Mouse (Mus musculus) 3134 (cell line): ENCODE results near the gene Efna2.
A peak's percentile ranks its signal among the peaks of the same experiment; 100 is the strongest.
"Not testable (repeated sequence)": the region's sequence is repeated elsewhere in the genome, so short reads cannot be mapped to it uniquely, and the experiment has no call there.

Experiments used
- DNase-seq: peaks from one replicate; pipeline ENCODE4 v3.0.0-alpha.2; 2011; ENCODE audit warnings: low spot score; ENCODE audit not compliant: insufficient read length; ENCODE audit errors: extremely low read depth

Gene Efna2

DNA sequence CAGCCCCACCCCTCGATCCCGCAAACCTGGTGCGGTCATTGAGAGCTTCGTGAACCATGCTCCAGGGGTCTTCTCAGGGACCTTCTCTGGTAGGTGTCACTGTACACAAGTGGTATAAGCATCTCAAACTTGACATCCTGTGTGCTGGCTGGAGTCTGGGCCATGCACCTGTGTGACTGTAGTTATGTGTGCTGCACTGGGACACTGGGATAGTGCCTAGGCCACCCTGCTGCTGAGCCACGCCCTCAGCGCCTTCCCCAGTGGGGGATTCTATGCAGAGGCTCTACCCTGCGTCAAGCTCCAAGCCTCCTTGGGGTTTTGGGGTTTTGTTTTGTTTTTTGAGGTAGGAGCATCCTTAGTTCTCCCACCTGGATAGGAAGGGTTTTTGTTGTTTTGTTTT lies 24.9 kb upstream of the Efna2 start:
- DNase-seq: peak; percentile 12

- no peak for DNase-seq
These were observed 24.0 kb upstream of the Efna2 start for GRCm38 (mm10) chr10:80155277-80155676.

GRCm38 (mm10) chr10:80156002-80156751 lies 23.1 kb upstream of the Efna2 start:
- DNase-seq: no peak

GRCm38 (mm10) chr10:80156752-80157053 lies 22.6 kb upstream of the Efna2 start:
- DNase-seq: no peak

- DNase-seq: no peak
These were observed 21.9 kb upstream of the Efna2 start for GRCm38 (mm10) chr10:80157141-80157929.

GRCm38 (mm10) chr10:80158307-80158986 lies 20.8 kb upstream of the Efna2 start:
- DNase-seq: peak; percentile 85

DNA sequence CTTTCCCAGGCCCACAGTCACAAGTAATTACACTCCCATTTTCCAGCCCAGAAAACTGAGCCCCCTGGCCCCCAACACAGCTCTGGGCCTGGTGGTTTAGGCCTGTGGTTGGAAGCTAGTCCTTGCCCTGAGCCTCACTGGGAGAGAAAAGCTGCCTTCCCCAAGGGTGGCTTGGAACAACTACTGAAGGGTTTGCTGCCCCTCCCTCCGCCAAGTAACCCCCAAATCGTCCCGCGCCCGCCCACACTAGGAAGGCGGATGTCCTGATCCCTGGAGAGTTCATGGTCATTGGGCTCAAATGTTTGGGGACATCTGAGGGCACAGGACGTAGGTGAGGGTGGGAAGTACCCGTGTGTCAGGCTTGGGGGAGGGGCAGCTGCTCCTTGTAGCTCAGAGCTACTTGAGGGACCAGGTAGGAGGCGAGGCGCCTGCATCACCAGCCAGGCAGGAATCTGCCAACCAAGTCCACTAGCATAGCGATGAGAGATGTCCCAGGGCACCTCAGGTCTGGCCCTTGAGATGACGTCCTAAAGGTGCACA lies 20.2 kb upstream of the Efna2 start:
- DNase-seq: no peak

DNA sequence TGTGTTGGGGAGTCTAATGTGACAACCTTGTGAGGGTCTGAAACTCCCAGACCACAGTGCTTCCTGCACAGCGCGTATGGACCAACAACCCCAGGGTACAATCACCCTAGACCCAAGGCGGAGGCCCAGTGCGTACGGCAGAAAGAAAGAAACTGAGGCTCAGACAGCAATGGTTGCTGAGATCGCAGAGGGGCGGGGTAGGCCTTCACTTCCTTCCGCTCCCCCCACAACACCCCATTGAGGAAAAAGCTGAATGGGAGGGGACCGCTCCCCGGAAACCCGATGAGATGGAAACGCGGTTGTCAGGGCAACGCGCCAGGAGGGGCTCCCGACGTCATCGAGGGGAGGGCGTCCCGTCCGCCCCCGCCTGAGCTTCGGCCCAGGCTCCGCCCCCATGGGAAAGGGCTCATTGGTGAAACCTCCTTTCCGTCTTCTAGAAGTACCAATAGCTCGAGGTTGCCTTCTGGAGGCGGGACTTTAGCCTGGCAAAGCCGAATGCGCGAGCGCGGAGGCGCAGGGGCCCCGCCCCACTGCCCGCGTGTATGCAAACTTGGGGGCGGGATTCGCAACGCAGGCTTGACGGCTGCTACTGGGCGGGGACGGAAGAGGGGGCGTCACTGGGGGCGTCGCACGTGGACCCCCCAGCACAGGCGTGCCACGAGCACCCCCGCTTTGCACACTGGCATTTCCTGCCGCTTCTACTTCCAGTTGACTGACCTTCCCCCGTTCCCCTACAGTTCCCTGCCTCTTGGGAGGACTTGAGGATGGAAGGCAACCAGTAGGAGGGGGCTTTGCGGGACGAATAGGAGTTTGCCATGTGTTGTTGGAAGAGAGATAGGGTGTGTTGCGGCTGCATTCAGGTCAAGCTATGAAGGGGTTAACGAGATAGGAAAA lies 19.5 kb upstream of the Efna2 start:
- DNase-seq: peak; percentile 100

- peak; percentile 99 for DNase-seq
These were observed 18.6 kb upstream of the Efna2 start for GRCm38 (mm10) chr10:80160455-80161371.

DNA sequence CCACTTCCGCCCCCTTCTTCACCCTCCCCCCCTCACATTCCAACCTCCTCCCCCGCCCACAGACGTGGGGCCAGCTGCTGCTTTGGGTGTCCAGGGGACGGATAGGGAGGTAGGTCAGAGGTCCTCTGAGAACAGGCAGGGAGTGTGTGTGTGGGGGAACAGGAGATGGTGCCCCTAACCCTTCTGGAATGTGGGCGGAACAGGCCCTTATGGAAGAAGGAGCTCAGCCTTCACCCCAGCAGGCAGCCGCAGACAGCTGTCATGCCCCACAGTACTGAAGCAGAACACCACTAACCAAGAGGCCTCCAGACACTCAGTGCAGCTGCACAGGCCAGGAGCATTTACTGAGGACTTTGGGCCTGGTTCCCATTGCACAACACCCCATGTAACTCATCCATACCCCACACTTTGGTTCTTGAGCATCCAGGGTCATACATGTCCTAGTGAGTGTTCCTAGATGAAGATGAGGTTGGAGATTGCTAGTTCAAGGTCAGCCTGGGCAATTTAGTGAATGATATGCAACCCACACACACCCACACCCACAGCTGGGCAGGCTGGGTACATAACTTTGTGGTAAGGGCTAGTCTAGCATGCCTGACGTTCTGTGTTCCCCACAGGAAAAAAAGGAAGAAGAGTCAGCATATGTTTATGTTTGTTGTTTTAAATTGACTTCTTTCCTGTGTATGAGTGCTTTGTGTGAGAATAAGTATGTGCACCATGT lies 17.6 kb upstream of the Efna2 start:
- no peak for DNase-seq

- DNase-seq: no peak
These were observed 17.1 kb upstream of the Efna2 start for GRCm38 (mm10) chr10:80162243-80162608.

DNA sequence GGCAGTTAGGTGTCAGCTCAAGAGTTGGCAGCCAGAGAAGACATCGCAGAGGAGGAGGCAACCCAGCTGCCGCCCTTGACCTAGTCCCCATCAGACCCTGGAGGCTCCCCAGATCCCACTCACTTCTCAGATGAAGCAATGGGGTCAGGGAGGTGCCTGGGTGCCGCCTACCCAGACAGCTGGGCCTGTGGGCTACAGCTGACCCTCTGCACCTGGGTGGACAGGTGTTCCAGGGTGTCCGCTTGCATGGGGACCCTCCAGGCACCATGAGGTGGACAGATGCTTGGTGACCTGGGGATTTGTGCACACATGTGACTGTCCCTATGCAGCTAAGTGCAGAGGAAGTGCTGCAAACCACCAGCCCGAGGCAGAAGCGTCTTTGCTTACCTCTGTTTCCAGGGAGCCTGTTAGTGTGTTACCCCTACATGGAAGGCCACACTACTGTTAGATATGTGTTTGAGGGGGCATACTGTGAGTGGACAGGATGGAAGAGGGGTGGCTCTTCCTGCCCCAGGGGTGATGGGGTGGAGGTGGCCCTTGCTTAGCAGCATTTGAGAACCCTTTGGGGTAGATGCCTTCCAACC lies 16.5 kb upstream of the Efna2 start:
- DNase-seq: no peak

DNA sequence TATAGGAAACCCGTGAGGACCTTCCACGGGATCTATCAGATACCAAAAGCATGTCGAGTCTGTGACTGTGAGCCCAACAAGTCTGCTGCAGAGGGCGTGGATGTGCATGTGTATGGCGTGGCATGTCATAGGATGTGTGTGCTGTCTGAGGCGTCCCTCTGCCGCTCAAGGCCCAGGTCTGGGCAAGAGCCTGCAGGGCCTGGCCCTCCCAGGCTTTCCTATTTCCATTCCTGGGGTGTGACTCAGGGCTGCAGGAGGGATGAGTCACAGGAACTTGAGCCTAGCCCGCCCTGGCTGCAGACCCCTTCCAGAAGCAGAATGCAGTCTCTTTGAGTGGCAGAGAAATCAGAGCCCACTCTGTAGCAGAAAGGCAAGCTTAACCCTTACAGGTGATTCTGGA lies 15.6 kb upstream of the Efna2 start:
- DNase-seq: peak; percentile 87

GRCm38 (mm10) chr10:80164161-80164997 lies 14.9 kb upstream of the Efna2 start:
- no peak for DNase-seq

DNA sequence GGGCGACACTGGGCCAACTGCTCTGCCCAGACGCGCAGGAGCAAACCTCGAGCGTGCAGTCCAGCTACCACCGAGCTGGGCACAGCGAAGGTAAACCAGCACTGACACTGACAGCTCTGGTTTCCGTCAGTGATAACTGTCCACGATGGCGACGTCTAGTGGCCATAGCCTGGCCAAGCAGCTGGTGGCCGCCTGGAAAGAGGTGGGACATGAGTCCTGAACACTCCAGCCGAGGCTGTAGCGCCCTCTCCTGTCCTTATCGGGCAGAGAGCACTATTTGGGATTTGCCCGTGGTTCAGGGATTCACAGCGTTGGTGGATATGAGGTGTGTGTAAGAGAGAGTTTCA lies 14.3 kb upstream of the Efna2 start:
- DNase-seq: peak; percentile 87

- DNase-seq: peak; percentile 79
These were observed 13.7 kb upstream of the Efna2 start, which contains the start of gene Cirbp for GRCm38 (mm10) chr10:80165392-80166128. Gene Cirbp (plus strand): TSS chr10:80165985.

- DNase-seq: not testable (repeated sequence)
These were observed 13.1 kb upstream of the Efna2 start for GRCm38 (mm10) chr10:80166136-80166535.
